Mouse (Mus musculus): ENCODE data around the gene Kif11. TPM values are rescaled to one million over a fixed set of nuclear protein-coding genes. Genes with fewer than 3 reads are reported as not detected.
A peak's percentile ranks its signal among the peaks of the same experiment; 100 is the strongest.

Kif11 gene
- polyA plus RNA-seq, 1 experiment from 2014 or later = 20.7 TPM

DNA sequence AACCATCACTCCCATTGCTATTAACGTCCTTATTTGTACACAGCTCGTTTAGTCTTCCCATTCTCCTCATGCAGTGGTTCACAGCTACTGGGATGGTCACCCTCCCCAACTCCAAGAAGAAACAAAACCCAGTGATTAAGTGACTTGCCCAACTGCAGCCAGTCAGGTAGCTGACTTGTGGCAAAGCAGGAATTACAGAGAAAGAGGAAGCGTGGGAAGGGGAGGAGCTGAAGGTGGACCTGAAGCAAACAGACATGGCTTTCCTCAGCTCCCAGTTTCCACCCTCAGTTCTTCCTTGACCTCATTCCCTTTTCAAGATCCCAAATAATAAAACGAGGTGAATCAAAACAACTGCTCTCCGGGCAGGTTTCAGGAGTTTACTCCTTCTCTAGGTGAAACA lies 35.7 kb upstream of the Kif11 start:
- Histone ChIP-seq H3K27ac (ENCODE audit: low read depth) (no peak overlapping the region), H3K9me3 (ENCODE audit: low read length) (no peaks in the 10 kb centered on the region), H3K36me3 (replicated peaks; ENCODE audit: insufficient read depth, low read length) (no peaks in the 10 kb centered on the region), H3K27me3 (ENCODE audit: insufficient read depth, low read length) (no peaks in the 10 kb centered on the region), H3K4me3 (ENCODE audit: low read depth, low read length) (no peak overlapping the region), H3K4me2 (ENCODE audit: low read depth, low read length) (no peak overlapping the region), H3K4me1 (ENCODE audit: insufficient read depth) (no peaks in the 10 kb centered on the region), H3K9ac (replicated peaks) (no peak overlapping the region)
- DNase-seq = no peak
- TF ChIP-seq CTCF (IDR thresholded peaks at IDR 0.05; ENCODE audit: low read depth) = no peak
- TF ChIP-seq EP300 (IDR thresholded peaks at IDR 0.05; ENCODE audit: low read depth) = no peak
- 44% methylated on average over 5 of the region's 5 CpGs for WGBS (ENCODE audit: insufficient replicate concordance)
- ATAC-seq = no peak

DNA sequence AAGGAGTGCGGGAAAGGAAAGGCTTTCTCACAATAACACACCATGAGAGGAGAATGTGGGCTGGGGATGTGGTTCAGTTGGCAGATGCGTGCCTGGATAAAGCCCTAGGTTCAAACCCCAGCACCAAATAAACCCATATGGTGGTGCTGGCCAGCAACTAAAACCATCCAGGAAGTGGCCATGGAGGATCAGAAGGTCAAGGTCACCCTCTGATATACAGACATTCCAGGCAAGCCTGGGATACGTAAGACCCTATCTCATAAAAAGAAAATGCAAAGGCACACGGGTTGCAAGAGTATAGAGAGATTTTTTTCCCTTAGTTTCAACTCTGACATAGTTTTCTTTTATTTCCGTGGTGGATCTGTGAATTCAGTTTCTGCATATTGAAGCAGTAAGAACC lies 35.3 kb upstream of the Kif11 start:
- H3K9ac ChIP-seq (replicated peaks) = no peak overlapping the region
- no peak overlapping the region for H3K27ac ChIP-seq (ENCODE audit: low read depth)
- no peaks in the 10 kb centered on the region for H3K36me3 ChIP-seq (replicated peaks; ENCODE audit: insufficient read depth, low read length)
- H3K4me1 ChIP-seq (ENCODE audit: insufficient read depth) = no peaks in the 10 kb centered on the region
- no peak overlapping the region for H3K4me2 ChIP-seq (ENCODE audit: low read depth, low read length)
- ATAC-seq (no peak), DNase-seq (no peak)
- no peaks in the 10 kb centered on the region for H3K27me3 ChIP-seq (ENCODE audit: insufficient read depth, low read length)
- WGBS (ENCODE audit: insufficient replicate concordance) = 59% methylated on average over 5 of the region's 5 CpGs
- H3K4me3 ChIP-seq (ENCODE audit: low read depth, low read length) = no peak overlapping the region
- no peaks in the 10 kb centered on the region for H3K9me3 ChIP-seq (ENCODE audit: low read length)
- TF ChIP-seq CTCF (IDR thresholded peaks at IDR 0.05; ENCODE audit: low read depth) = no peak
- TF ChIP-seq EP300 (IDR thresholded peaks at IDR 0.05; ENCODE audit: low read depth) = no peak

DNA sequence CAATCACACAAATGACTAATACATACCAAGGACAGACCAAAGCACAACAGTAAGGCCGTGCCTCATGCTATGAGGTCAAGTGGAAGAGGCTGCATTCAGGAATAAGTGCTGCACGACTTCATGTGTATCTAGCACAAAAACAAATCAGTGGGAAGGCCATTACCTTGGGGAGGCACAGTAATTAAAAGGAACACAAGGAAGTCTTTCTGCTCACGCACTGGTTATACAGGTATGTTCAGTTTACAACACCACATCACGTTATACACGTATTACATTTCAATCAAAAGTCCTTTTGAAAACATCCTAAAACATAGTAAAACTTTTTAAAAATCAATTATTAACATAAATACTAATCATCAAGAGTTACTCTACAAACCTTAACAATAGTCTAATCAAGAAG lies 32.3 kb upstream of the Kif11 start:
- no peak for DNase-seq
- no peak overlapping the region for H3K4me3 ChIP-seq (ENCODE audit: low read depth, low read length)
- no peak overlapping the region for H3K4me2 ChIP-seq (ENCODE audit: low read depth, low read length)
- H3K9me3 ChIP-seq (ENCODE audit: low read length) = no peaks in the 10 kb centered on the region
- H3K9ac ChIP-seq (replicated peaks) = no peak overlapping the region
- no peak for ATAC-seq
- no peaks in the 10 kb centered on the region for H3K27me3 ChIP-seq (ENCODE audit: insufficient read depth, low read length)
- H3K4me1 ChIP-seq (ENCODE audit: insufficient read depth) = no peaks in the 10 kb centered on the region
- 88% methylated on average over 5 of the region's 5 CpGs for WGBS (ENCODE audit: insufficient replicate concordance)
- no peaks in the 10 kb centered on the region for H3K36me3 ChIP-seq (replicated peaks; ENCODE audit: insufficient read depth, low read length)
- no peak overlapping the region for H3K27ac ChIP-seq (ENCODE audit: low read depth)
- no peak for TF ChIP-seq CTCF (IDR thresholded peaks at IDR 0.05; ENCODE audit: low read depth)
- no peak for TF ChIP-seq EP300 (IDR thresholded peaks at IDR 0.05; ENCODE audit: low read depth)

DNA sequence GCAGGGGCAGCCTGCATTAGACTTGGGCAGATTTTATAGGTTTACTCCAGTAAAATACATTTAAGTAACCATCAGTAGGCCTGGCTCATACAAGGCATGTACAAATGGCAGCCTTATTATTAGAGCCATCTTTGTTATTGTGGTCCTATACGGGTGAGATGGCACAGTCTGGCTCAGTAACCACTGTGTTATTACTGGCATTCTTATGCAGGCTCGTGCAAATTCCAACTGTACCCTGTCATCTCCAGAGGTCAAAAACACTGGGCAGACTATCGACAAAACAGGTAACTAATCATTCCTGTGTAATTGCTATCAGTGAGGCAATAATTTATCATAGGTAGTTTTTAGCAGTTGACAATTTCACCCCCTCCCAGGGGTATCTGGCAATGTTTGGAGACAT lies 29.9 kb upstream of the Kif11 start:
- no peaks in the 10 kb centered on the region for H3K4me1 ChIP-seq (ENCODE audit: insufficient read depth)
- H3K9me3 ChIP-seq (ENCODE audit: low read length) = no peaks in the 10 kb centered on the region
- no peaks in the 10 kb centered on the region for H3K27me3 ChIP-seq (ENCODE audit: insufficient read depth, low read length)
- ATAC-seq = no peak
- DNase-seq = no peak
- 77% methylated on average over 3 of the region's 3 CpGs for WGBS (ENCODE audit: insufficient replicate concordance)
- H3K36me3 ChIP-seq (replicated peaks; ENCODE audit: insufficient read depth, low read length) = no peaks in the 10 kb centered on the region
- no peak overlapping the region for H3K27ac ChIP-seq (ENCODE audit: low read depth)
- H3K9ac ChIP-seq (replicated peaks) = no peak overlapping the region
- H3K4me3 ChIP-seq (ENCODE audit: low read depth, low read length) = no peak overlapping the region
- no peak overlapping the region for H3K4me2 ChIP-seq (ENCODE audit: low read depth, low read length)
- TF ChIP-seq EP300 (IDR thresholded peaks at IDR 0.05; ENCODE audit: low read depth) (no peak), CTCF (IDR thresholded peaks at IDR 0.05; ENCODE audit: low read depth) (no peak)

DNA sequence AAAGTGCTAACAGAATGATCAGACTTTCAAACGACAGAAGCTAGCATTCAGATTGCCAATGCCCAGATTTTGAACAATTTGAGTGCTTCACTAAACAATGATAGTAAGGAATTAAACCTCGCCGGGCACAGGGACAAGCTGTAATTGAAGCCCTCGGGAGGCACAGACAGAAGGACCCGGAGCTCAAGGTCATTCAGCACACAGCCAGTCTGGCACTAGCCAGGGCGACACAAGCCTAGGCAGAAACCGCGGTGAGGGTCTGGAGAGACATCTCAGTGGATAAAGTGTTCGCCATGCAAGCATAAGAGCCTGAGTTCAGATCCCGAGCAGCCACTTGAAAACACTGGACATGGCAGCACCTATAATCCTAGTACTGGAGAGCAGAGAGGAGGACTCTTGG lies 27.9 kb upstream of the Kif11 start:
- Histone ChIP-seq H3K27ac (ENCODE audit: low read depth) (no peak overlapping the region), H3K9ac (replicated peaks) (no peak overlapping the region), H3K4me2 (ENCODE audit: low read depth, low read length) (no peak overlapping the region), H3K4me3 (ENCODE audit: low read depth, low read length) (no peak overlapping the region), H3K4me1 (ENCODE audit: insufficient read depth) (no peaks in the 10 kb centered on the region), H3K9me3 (ENCODE audit: low read length) (no peaks in the 10 kb centered on the region), H3K36me3 (replicated peaks; ENCODE audit: insufficient read depth, low read length) (no peaks in the 10 kb centered on the region), H3K27me3 (ENCODE audit: insufficient read depth, low read length) (no peaks in the 10 kb centered on the region)
- TF ChIP-seq EP300 (IDR thresholded peaks at IDR 0.05; ENCODE audit: low read depth) (no peak), CTCF (IDR thresholded peaks at IDR 0.05; ENCODE audit: low read depth) (no peak)
- ATAC-seq (no peak), DNase-seq (no peak)
- 79% methylated on average over 10 of the region's 10 CpGs for WGBS (ENCODE audit: insufficient replicate concordance)

DNA sequence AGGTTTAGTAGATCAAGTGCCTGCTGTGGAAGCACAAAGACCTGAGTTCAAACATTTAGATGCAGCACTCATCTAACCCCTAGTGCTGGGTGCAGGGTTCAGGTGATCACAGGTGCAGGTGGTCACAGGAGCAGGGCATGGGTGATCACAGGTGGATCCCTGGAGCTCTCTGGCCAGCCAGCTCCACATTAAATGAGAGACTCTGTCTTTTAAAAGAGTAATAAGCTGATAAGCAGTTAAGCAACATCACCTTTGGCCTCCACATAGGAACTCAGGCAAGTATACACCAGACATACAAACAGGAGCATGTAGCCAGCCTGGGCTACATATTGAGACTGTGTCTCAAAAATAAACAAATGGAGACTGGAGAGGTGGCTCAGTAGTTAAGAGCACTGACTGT lies 27.3 kb upstream of the Kif11 start:
- H3K27me3 ChIP-seq (ENCODE audit: insufficient read depth, low read length) = no peaks in the 10 kb centered on the region
- DNase-seq = no peak
- H3K9me3 ChIP-seq (ENCODE audit: low read length) = no peaks in the 10 kb centered on the region
- no peaks in the 10 kb centered on the region for H3K4me1 ChIP-seq (ENCODE audit: insufficient read depth)
- H3K4me2 ChIP-seq (ENCODE audit: low read depth, low read length) = no peak overlapping the region
- no peak overlapping the region for H3K27ac ChIP-seq (ENCODE audit: low read depth)
- H3K4me3 ChIP-seq (ENCODE audit: low read depth, low read length) = no peak overlapping the region
- peak; percentile 40; the same call in 1 of the 2 replicates for ATAC-seq
- no peak for TF ChIP-seq EP300 (IDR thresholded peaks at IDR 0.05; ENCODE audit: low read depth)
- no peak overlapping the region for H3K9ac ChIP-seq (replicated peaks)
- H3K36me3 ChIP-seq (replicated peaks; ENCODE audit: insufficient read depth, low read length) = no peaks in the 10 kb centered on the region

DNA sequence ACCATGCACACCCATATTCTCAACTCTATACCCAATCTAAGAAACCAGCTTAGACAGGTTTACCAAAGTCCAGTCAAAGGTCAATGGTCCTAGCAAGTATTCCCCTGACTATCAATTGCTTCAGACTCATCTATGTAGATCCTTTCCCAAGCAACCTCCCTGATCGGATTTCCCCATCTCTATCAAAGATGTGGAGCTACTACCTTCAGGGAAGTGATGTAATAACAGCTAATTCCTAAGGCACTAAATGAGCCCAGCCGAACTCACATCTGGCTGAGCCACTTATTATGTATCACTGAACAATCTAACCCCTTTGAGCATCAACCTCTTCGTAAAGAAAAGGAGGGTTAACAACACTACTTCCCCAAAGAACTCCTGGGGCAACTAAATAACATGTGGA lies 23.4 kb upstream of the Kif11 start:
- ATAC-seq (no peak), DNase-seq (no peak)
- Histone ChIP-seq H3K4me2 (ENCODE audit: low read depth, low read length) (no peak overlapping the region), H3K9me3 (ENCODE audit: low read length) (no peaks in the 10 kb centered on the region), H3K4me1 (ENCODE audit: insufficient read depth) (no peaks in the 10 kb centered on the region), H3K4me3 (ENCODE audit: low read depth, low read length) (no peak overlapping the region), H3K27ac (ENCODE audit: low read depth) (no peak overlapping the region), H3K9ac (replicated peaks) (no peak overlapping the region), H3K27me3 (ENCODE audit: insufficient read depth, low read length) (no peaks in the 10 kb centered on the region), H3K36me3 (replicated peaks; ENCODE audit: insufficient read depth, low read length) (no peaks in the 10 kb centered on the region)
- TF ChIP-seq CTCF (IDR thresholded peaks at IDR 0.05; ENCODE audit: low read depth) = no peak
- TF ChIP-seq EP300 (IDR thresholded peaks at IDR 0.05; ENCODE audit: low read depth) = no peak
- 88% methylated on average over 3 of the region's 3 CpGs for WGBS (ENCODE audit: insufficient replicate concordance)

Measured in liver, postnatal 0 days (tissue).